Mouse (Mus musculus) urinary bladder, postnatal 36 days (tissue): ENCODE measurements around the gene Dkk2.

Experiments
- DNase-seq, 2 experiments: peaks; one replicate each; pipeline ENCODE4 v3.0.0; 2022; ENCODE audit warnings: low spot score in 2 of 2, mixed read lengths in 1 of 2

The Dkk2 gene

DNA sequence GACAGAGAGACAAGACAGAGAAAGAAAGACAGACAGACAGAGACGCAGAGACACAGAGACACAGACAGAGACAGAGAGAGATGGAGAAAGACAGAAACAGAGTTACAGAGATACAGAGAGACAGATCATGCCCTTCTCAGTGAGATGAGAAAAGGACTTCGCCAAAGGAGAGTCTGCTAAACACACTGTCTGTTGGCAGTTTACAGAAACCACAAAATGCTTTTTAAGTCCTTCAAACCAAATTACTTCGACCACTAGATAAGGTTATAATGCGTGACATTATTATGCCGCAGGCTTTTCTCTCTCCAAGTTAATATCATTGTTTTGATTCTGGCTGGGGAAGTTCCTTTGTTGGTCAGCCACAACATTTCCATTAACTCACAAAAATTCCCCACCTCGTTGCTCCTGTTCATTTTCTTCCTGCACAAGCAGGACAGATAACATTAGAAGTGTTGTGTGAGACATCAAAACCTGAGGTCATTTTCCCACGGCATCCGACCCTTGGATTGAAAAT lies 40.2 kb downstream of the Dkk2 start:
- DNase-seq = no peak

DNA sequence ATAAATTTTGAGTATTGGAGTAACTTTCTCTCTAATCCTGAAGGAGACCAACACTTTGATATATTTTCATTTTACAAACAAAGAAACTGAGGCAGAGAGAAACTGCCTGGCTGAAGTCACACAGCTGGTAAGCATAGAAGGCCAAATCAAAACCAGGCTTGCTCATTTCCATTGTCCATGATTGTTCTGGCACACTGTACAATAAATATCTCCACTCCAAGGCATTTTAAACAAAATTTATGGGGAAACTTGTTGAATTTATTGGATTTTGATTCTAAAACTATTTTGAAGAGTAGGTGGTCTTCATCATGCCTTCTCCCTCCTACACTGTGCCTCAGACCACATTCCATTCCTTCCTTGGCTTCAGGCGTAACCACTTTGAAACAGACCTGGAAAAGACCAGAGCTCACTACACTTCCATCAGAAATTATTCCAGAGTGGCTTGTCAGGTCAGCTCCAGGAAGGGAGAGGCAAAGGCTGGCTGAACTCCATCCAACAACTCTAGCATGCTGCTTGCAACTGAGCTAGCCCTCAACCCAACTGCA lies 44.7 kb downstream of the Dkk2 start:
- no peak for DNase-seq

DNA sequence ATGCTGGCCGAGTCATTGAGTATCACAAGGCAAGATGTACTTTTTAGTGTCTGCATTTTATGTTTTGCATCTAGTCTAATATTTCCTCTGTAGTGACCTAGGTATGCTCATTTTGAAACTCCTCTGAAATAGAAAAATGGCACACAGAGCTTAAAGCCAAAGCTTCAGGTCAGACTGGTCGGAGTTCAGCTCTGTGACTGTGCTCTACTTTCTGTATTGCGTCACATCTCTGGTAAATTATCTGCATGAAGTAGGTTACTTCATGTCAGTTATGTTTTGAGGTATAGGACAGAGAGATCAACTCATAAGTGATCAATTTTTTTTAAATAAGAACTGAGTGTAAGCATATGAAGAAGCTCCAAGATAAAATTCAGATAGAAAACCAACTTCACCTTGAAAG lies 45.7 kb downstream of the Dkk2 start:
- no peak for DNase-seq

DNA sequence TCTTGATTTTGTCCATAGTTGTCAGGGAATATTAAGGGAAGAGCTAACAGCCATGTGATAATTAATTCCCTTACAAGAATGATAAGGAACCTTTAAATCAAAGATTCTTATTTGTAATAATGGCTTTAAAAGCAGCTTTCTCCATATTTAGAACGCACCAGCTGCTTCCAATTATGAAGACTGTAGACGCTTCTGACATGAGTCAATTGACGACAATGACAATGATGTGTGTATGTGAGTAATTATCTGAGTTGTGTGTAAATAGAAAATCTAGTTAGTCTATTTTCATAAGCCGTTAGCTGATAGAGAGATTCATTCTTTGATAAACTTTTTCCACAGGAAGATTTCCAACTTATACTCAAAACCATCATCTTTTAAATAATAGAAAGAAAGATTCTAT lies 46.8 kb downstream of the Dkk2 start:
- no peak for DNase-seq

DNA sequence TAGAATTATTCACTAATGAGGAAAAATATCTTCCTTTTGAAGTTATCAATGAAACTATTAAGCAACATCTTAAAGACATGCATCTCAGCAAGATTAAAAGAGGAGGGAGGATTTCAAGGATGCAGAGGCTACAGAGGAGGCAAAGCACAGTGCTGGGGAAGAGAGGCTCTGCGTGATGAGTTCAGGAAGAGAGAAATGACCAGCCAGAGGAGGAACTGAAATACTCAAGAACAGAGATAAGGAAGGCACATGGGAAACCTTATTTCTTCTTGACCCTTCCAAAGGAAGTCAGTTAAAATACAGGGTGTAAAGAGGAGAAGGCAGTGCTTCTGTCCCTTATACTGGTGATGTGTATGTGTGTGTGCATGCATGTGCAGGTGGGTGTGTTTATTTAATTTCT lies 49.4 kb downstream of the Dkk2 start:
- DNase-seq = no peak

DNA sequence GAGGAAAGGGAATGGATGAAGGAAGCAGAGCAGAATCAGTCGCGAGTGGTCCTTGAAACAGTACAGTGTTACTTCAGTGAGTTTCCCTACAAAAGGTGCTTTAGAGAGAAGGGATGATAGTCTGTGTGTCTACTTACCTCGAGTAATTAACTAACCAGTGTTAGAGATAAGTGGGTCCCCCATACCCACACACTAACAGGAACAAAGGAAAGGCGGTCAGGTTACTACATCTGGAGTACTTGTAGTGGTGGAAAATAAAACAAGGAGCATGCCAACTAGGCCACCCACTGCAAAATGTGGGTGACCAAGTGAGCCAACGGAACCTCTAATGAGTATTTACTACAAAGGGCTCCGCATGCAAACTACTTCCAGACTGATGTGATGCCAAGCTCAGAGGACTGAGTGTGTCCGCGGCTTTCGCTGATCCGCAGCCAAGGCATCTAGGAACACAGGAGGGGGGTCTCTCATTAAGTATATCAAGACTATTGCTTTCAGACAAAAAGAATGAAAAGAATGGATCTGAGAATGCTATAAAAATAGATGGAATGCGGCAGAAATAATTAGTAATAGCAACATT lies 52.8 kb downstream of the Dkk2 start:
- no peak for DNase-seq

DNA sequence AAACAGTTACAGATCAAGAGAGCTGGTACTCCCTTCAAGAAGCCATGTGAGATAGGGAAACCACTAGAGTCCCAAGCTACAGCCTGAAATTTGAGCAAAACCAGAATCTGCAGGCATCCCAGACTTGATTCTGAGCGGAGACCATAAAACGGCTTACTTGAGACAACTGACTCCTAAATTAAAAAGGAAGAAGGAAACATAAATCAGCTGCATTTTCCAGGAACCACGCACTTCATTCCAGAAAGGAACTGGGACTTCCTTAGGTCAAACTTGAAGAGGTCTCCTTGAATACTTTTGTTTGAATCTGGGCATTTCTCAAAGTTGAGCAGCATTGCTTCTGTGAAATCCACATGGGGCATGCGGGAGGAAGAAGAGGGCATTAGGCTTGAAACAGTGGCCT lies 55.9 kb downstream of the Dkk2 start:
- no peak for DNase-seq

DNA sequence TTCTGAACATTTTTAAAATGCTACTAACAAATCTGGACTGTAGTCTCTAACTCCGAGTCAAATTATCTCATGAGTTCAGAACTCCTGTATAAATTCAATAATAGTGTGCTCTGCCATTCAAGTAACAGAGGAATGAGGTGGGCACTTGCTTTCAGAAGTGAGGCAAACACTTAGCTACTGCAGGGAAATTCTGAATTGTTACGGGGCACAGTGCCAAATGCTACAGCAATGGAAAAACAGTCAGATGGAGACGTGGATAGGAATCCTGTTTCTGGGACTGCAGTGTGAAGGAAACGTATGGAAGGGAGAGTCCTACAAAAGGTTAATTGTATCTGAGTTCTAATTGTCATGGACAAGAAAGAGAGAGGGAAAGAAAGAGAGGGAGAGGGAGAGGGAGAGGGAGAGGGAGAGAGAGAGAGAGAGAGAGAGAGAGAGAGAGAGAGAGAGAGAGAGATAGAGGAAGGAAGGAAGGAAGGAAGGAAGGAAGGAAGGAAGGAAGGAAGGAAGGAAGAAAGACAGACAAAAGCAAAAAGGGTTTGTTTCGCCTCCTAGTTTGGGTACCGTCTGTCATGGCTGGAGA lies 64.4 kb downstream of the Dkk2 start:
- DNase-seq = no peak

DNA sequence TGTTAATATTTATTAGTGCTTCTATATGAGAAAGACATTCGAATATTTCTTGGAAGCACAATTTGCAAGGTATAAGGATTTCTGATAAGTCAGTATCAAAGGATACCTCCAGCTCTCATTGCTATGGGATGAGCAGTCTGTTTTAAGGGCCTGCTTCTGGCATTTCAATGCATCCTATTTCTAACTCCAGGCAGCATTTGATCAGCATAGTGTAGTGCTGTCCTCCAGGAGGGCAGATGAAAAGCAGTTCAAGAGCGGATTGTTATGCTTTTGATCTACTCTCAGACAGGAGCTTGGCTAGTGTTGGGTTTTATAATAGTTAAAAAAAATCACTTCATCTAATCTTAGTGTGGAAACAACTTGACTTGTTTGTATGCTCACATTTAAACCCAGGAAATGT lies 73.7 kb downstream of the Dkk2 start:
- no peak for DNase-seq

DNA sequence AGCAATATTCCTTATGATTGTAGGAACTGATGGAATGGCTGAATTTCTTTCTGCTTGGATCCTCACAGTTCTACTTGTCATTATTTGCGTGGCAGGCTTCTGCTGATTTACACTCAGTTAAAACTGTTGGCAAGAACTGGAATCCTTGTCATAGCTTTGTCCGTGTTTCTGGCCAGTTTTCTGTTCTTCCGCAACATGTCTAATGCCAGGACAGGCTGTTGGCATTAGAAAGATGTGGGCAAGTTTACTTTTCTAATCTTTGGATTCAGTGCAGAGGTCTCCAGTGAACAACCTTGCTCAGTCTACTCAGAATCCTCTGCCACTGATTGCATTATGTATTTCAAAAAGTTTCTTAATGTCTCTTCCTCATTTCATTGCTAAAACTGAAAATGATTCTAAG lies 83.8 kb downstream of the Dkk2 start:
- no peak for DNase-seq

DNA sequence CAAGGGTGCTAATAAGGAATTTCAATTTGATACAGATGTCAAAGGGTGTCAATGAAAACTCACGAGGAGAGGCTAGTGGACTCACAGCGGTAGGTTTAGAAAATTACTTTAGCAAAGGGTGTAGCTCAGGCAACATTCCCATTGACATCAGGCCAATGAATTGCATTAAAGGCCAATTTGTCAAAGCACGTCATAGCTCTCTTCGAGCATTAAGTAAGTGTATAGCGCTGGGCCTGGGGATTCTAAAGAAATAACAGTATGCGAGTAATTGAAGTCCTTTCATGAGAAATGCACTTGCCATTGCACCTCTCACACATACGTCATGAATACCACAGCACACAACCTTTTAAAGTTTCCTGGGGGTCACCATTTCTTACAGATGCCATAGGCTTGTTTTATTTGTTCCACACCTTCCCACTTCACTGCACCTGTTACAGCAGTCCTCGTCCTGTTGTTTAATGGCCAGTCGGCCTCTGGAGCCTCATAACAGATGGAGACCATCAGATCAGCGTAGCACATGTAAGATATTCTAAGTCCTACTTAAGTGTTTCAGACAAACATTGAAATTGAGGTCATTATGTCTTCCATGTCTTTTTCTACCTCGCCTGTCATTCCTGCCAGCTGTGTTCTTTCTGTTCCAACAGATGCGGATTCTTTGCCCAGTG lies 101.9 kb downstream of the Dkk2 start:
- DNase-seq = no peak

DNA sequence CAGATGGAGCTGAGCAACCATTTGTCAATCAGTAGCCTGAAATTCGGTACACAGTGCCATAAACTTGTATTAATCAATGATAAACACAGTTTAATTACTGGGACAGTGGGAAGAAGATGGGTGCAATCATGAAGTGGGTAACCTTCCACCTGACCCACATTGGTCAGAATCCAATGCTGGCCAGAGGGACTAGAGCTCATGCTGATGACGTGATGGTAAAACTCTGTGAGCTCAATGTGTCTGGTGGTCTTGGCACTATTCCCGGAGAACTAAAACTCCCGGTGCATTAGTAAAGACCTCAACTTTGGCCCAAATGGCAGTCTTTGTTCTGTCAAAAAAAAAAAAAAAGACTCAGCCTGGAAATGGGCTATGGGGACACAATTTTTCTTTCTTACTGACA lies 116.9 kb downstream of the Dkk2 start:
- DNase-seq = no peak

DNA sequence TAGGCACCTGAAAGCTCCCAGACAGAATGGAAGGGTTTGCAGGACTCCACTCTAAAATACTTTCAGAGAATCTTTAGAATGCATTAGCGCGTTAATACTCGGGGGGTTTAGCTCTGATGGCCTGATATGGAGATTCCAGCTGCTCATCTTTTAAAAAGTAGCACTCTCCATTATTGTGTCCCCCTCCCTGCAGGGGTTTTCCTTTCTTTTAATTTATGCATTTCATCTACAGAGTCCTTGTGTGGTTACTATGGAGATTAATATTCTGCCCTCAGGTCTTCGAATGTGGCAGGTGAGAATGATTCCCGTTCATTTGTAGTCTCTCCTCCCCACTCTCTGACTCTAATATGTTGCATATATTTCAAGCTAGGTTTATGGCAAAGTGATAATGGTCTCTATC lies 117.6 kb downstream of the Dkk2 start:
- no peak for DNase-seq

DNA sequence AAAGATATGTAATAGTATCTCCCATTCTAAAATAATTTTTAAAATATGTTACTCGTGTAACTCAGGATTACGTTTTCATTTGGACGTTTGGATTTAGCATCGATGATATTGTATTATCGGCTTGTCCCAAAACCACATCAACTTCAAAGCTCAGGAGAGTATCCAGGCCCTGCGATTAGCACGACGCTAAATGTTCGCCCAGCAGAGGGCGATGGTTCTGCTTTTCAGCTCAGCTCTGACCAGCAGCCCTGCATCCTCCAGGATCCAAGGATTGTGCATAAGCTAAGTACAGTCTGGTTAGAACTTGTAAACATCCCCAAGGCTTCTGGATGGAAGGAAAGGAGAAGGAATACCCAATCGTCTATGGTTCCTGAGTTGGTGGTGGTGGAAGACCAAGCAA lies 122.4 kb downstream of the Dkk2 start:
- peak; percentile 31 to 44 for DNase-seq

DNA sequence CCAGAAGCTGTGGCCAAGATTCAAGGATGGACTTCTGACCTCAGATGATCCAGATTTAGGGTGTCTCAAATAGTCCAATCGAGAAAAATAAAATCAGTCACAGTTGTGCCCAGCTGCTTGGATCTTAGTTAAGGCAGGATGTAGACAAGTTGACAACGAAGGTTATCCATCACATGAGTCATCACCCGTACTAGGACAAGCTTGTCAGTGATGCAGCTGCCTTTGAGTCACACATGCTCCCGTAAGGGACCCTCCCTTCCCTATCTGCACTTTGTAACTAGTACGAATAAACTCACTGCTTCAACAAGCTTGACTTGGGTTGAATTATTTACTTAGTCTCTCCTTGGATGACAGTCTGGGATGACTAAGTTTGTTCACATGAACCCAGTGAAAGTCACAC lies 126.2 kb downstream of the Dkk2 start:
- DNase-seq = no peak

DNA sequence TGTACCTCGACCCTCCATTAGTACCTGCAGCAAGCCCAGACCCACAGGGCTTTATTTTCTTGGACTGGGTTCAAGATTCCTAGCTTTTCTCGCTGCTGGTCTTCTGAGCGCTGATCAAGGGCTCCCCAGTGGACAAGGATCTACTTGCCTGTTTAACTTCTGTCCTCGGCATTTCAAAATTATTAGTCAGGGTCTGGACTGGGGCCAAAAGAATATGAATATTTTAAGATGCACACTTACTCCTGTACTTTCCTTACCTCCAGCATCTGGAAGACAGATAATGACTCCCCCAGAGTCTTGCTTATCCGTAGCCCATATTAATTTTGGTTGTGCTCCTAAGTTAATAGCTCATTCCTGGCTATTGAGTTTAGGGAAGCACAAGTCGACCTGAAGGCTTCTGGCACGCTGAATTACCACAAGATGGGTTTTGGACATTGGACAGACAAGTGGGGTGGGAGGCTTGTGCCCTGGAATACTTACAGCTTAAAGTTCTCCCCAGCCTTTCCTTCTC lies 134.9 kb downstream of the Dkk2 start:
- no peak for DNase-seq

DNA sequence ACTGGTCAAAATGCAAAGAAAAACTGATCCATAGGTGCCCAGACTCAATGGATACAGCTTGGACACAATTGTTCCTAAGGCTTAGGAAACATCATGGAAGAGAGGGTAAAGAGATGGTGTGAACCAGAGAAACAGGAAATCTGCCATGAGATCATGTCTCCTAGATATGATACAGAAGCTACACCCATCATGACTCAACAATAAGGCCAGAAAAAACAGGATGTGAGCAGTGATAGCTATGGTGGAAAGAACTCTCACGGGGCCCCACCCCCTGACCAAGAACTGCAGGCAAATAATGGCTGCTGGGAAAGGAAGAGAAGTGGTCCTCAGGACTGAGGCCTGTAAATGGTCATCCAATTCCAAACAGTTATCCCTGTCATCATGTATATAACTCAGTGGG lies 142.5 kb downstream of the Dkk2 start:
- DNase-seq = no peak
